Mouse (Mus musculus) small intestine, adult 10 weeks (tissue): ENCODE results near the gene Rbm15b. TPM values are rescaled to one million over a fixed set of nuclear protein-coding genes. Genes with fewer than 3 reads are reported as not detected.

ENCODE experiments used
- polyA plus RNA-seq: library from polyadenylated mRNA; stranded (reverse); fragments of 350-450 nt; fragmentation: Illumina TruSeq; extraction: RNeasy Lipid Tissue Mini Kit (QIAGEN cat#74804); gene quantifications from one replicate; pipeline ENCODE4 v1.2.3, GENCODE M21; 2014; ENCODE audit warnings: low replicate concordance

The Rbm15b gene
- polyA plus RNA-seq = 8.1 TPM

GRCm38 (mm10) chr9:106886828-106887702 is at the start of gene Rbm15b:
TSS of gene Rbm15b (minus strand) at chr9:106887428.

GRCm38 (mm10) chr9:106891829-106892551 is 4.8 kb upstream of the Rbm15b start, which contains the start of gene Manf:
TSS of gene Manf (minus strand) at chr9:106891979.

Other genes with a start within 250 kb of the Rbm15b start
- gene Grm2, start 231.3 kb downstream of the Rbm15b start, polyA plus RNA-seq = not detected
- gene Tex264, start 201.5 kb downstream of the Rbm15b start, polyA plus RNA-seq = 3.5 TPM
- 6.9 TPM for gene Rad54l2, start 98.2 kb downstream of the Rbm15b start, polyA plus RNA-seq
- 13.0 TPM for gene Dcaf1, start 65.6 kb downstream of the Rbm15b start, polyA plus RNA-seq
- 88.1 TPM for gene Manf, start 4.6 kb upstream of the Rbm15b start, polyA plus RNA-seq